Comparison of ENCODE assay signal across 14 mouse cellular contexts in the genomic region with DNA sequence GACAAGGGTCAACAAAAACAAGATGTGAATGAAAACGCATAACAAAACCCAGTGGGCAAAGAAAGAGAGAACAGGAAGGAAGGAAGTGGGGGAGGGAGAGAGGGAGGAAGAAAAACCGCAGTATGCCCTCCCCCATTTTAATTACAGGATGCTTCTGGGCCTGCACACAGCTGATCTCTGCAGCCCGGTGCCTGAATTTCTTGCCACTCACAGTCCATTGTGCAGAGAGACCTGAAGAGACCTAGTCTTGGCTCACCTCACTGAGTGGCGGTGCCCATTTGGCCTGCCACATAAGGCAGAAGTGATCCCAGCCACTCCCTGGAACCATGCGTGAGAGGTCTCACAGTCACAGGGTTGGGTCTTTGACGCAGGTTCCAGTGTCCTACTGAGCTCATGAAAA. TPM values are rescaled to one million over a fixed set of nuclear protein-coding genes. Genes with fewer than 3 reads are reported as not detected.
A peak's percentile ranks its signal among the peaks of the same experiment; 100 is the strongest.
DNase-seq lines count a peak whose midpoint lies in the region; ATAC-seq and TF ChIP-seq lines count a peak whose summit lies in the region.
"Had no signal": no experiment of that assay in that cellular context is flagged by ENCODE, and none has a peak within 500 bp of the region (broad histone marks: within the 10 kb centered on the region; RNA-seq: fewer than 3 reads in every experiment).

No protein-coding gene starts in this region.

- TF ChIP-seq POLR2A in spleen, adult 2 months (IDR thresholded peaks at IDR 0.05; ENCODE audit: low read depth, low read length): no peak

- WGBS in forebrain, embryonic 11.5 days: 44% methylated on average over 6 of the region's 6 CpGs
- 50% methylated on average over 6 of the region's 6 CpGs for WGBS in forebrain, embryonic 16.5 days
- 10% methylated on average over 6 of the region's 6 CpGs for WGBS in spleen, adult 2 months
- WGBS in neural tube, embryonic 15.5 days: 52% methylated on average over 6 of the region's 6 CpGs

- no peak for ATAC-seq in forebrain, embryonic 11.5 days (replicated peaks; ENCODE audit: low FRiP score)
- ATAC-seq in forebrain, embryonic 16.5 days: no peak
- ATAC-seq in activated CD4-positive, CD25-positive, alpha-beta regulatory T cell, adult 4 months: peak; percentile 40
- no peak for ATAC-seq in neural tube, embryonic 15.5 days (ENCODE audit: low FRiP score)

- H3K27me3 ChIP-seq in forebrain, embryonic 11.5 days (ENCODE audit: control insufficient read depth, insufficient read depth, low read length): no peaks in the 10 kb centered on the region
- no peaks in the 10 kb centered on the region for H3K27me3 ChIP-seq in forebrain, embryonic 16.5 days (replicated peaks; ENCODE audit: control insufficient read depth, insufficient read depth, low read length)
- H3K27me3 ChIP-seq in spleen, adult 2 months (ENCODE audit: control insufficient read depth, insufficient read depth, low read length): no peaks in the 10 kb centered on the region
- H3K27me3 ChIP-seq in neural tube, embryonic 15.5 days (replicated peaks): no peaks in the 10 kb centered on the region
- H3K27me3 ChIP-seq: lung, embryonic 15.5 days; stomach, embryonic 15.5 days had no signal

- DNase-seq in forebrain, embryonic 11.5 days (ENCODE audit: low spot score): peak; percentile 45
- peak; percentile 24 for DNase-seq in A20 (ENCODE audit: low read depth, low spot score)
- DNase-seq in spleen, adult 2 months (ENCODE audit: low read depth in 1 of 2, low spot score in 2 of 2): peak in 1 of 2 experiments; percentile 24
- no peak for DNase-seq in right cerebral cortex, postnatal 10 days (ENCODE audit: low spot score in 2 of 2)
- DNase-seq in frontal cortex, postnatal 10 days (ENCODE audit: low spot score in 2 of 2): no peak
- DNase-seq: gastrocnemius, postnatal 14 days; midbrain, embryonic 14.5 days had no signal

- H3K9me3 ChIP-seq in forebrain, embryonic 11.5 days (ENCODE audit: control insufficient read depth, low read length): no peaks in the 10 kb centered on the region
- H3K9me3 ChIP-seq in forebrain, embryonic 16.5 days (ENCODE audit: control insufficient read depth, low read length): no peaks in the 10 kb centered on the region
- H3K9me3 ChIP-seq in neural tube, embryonic 15.5 days (replicated peaks): no peaks in the 10 kb centered on the region
- H3K9me3 ChIP-seq: hindbrain, embryonic 10.5 days; lung, embryonic 15.5 days; stomach, embryonic 15.5 days had no signal

- H3K4me1 ChIP-seq in forebrain, embryonic 11.5 days (replicated peaks; ENCODE audit: control insufficient read depth, insufficient read depth, low read length): 0 out of 2 replicates have a peak, but pooled peaks cover 2% of the 10 kb centered on the region
- no peaks in the 10 kb centered on the region for H3K4me1 ChIP-seq in forebrain, embryonic 16.5 days (replicated peaks; ENCODE audit: control insufficient read depth, insufficient read depth, low read length)
- peaks cover 11% of the 10 kb centered on the region; the same call in 1 of the 2 replicates for H3K4me1 ChIP-seq in spleen, adult 2 months (ENCODE audit: control insufficient read depth, insufficient read depth, insufficient read length)
- H3K4me1 ChIP-seq in neural tube, embryonic 15.5 days: no peaks in the 10 kb centered on the region

- H3K4me2 ChIP-seq in forebrain, embryonic 11.5 days (ENCODE audit: low read depth, low read length, severe bottlenecking): no peak overlapping the region
- H3K4me2 ChIP-seq in forebrain, embryonic 16.5 days (ENCODE audit: low read length): no peak overlapping the region
- no peak overlapping the region for H3K4me2 ChIP-seq in neural tube, embryonic 15.5 days
- H3K4me2 ChIP-seq: lung, embryonic 15.5 days; stomach, embryonic 15.5 days had no signal

- TF ChIP-seq CTCF in spleen, adult 2 months (IDR thresholded peaks at IDR 0.05; ENCODE audit: extremely low read depth, insufficient read depth, insufficient read length, insufficient replicate concordance): no peak

- no peak overlapping the region for H3K27ac ChIP-seq in forebrain, embryonic 11.5 days (ENCODE audit: low read depth, low read length)
- H3K27ac ChIP-seq in forebrain, embryonic 16.5 days (ENCODE audit: low read length): no peak overlapping the region
- H3K27ac ChIP-seq in spleen, adult 2 months (ENCODE audit: insufficient read depth, low read length): peak overlapping the region; percentile 41; the same call in 1 of the 2 replicates
- H3K27ac ChIP-seq in neural tube, embryonic 15.5 days (replicated peaks): no peak overlapping the region
- H3K27ac ChIP-seq: hindbrain, embryonic 10.5 days; kidney, postnatal 0 days; lung, embryonic 15.5 days; stomach, embryonic 15.5 days had no signal

- no peak overlapping the region for H3K4me3 ChIP-seq in forebrain, embryonic 11.5 days (ENCODE audit: low read depth, low read length)
- H3K4me3 ChIP-seq in forebrain, embryonic 16.5 days (replicated peaks; ENCODE audit: low read length): no peak overlapping the region
- H3K4me3 ChIP-seq in spleen, adult 2 months (ENCODE audit: extremely low read depth, insufficient read depth, insufficient read length): no peak overlapping the region
- no peak overlapping the region for H3K4me3 ChIP-seq in neural tube, embryonic 15.5 days (replicated peaks)
- H3K4me3 ChIP-seq: hindbrain, embryonic 10.5 days; lung, embryonic 15.5 days; stomach, embryonic 15.5 days had no signal

- no peaks in the 10 kb centered on the region for H3K36me3 ChIP-seq in forebrain, embryonic 11.5 days (ENCODE audit: control insufficient read depth, insufficient read depth, low read length)
- H3K36me3 ChIP-seq in forebrain, embryonic 16.5 days (ENCODE audit: control insufficient read depth, insufficient read depth): no peaks in the 10 kb centered on the region
- H3K36me3 ChIP-seq in spleen, adult 2 months (ENCODE audit: control insufficient read depth, insufficient read depth, low read length): no peaks in the 10 kb centered on the region
- no peaks in the 10 kb centered on the region for H3K36me3 ChIP-seq in neural tube, embryonic 15.5 days
- H3K36me3 ChIP-seq: hindbrain, embryonic 10.5 days; lung, embryonic 15.5 days; stomach, embryonic 15.5 days had no signal

- H3K9ac ChIP-seq in forebrain, embryonic 11.5 days (ENCODE audit: low read length): no peak overlapping the region
- no peak overlapping the region for H3K9ac ChIP-seq in forebrain, embryonic 16.5 days (replicated peaks; ENCODE audit: low read depth, low read length)
- no peak overlapping the region for H3K9ac ChIP-seq in neural tube, embryonic 15.5 days (replicated peaks)
- H3K9ac ChIP-seq: lung, embryonic 15.5 days; stomach, embryonic 15.5 days had no signal

RNA-seq across cellular contexts. Expression of a gene that starts 13.8 kb away (rescaled TPM):
- 0.56 TPM in 1 of 2 replicates, not detected in the other for polyA plus RNA-seq in forebrain, embryonic 11.5 days (2014; fragmentation: Nextera tagmentation; extraction: Ambion mirVana)
- polyA plus RNA-seq in forebrain, embryonic 16.5 days (2015; fragmentation: Nextera tagmentation; extraction: Ambion mirVana): 0.27 TPM in 1 of 2 replicates, not detected in the other
- not detected for polyA plus RNA-seq in activated CD4-positive, CD25-positive, alpha-beta regulatory T cell, adult 4 months (2017; shearing (Covaris generic))
- polyA plus RNA-seq in spleen, adult 2 months (2012; rRNA removed): not detected in 2 replicates
- not detected in 2 replicates for polyA plus RNA-seq in neural tube, embryonic 15.5 days (2015; fragmentation: Nextera tagmentation; extraction: Ambion mirVana)
- polyA plus RNA-seq: kidney, postnatal 0 days; midbrain, embryonic 14.5 days had no signal

RNA-seq across cellular contexts. Expression of a gene that starts 19.2 kb away (rescaled TPM):
- polyA plus RNA-seq in forebrain, embryonic 11.5 days (2014; fragmentation: Nextera tagmentation; extraction: Ambion mirVana): 18.9 and 20.0 TPM in 2 replicates
- polyA plus RNA-seq in forebrain, embryonic 16.5 days (2015; fragmentation: Nextera tagmentation; extraction: Ambion mirVana): 4.3 and 4.6 TPM in 2 replicates
- 1 to 10 TPM; 2.9 to 5.0 TPM for polyA plus RNA-seq in activated CD4-positive, CD25-positive, alpha-beta regulatory T cell, adult 4 months (2017; shearing (Covaris generic))
- polyA plus RNA-seq in spleen, adult 2 months (2012; rRNA removed): 2.3 and 2.8 TPM in 2 replicates
- 3.7 and 6.8 TPM in 2 replicates for polyA plus RNA-seq in neural tube, embryonic 15.5 days (2015; fragmentation: Nextera tagmentation; extraction: Ambion mirVana)

Comparison
In these comparisons a context has a peak if more than half of its experiments do, and no peak if none do; other contexts are left out.
1. DNase-seq: peak in forebrain, embryonic 11.5 days (single experiment) and A20 (single experiment); none in right cerebral cortex, postnatal 10 days (0 of 2) and frontal cortex, postnatal 10 days (0 of 2).